Mouse (Mus musculus) heart, adult 18-20 months (tissue): ENCODE results near the gene Zfp830. TPM values are rescaled to one million over a fixed set of nuclear protein-coding genes. Genes with fewer than 3 reads are reported as not detected.

Experiments
- total RNA-seq, 2 experiments: library from RNA; stranded (reverse); gene quantifications; 2 replicates each; pipeline ENCODE4 v1.2.3; 2021

Gene Zfp830
- total RNA-seq, 2 experiments from 2014 or later: 12.8 to 14.1 TPM

Other genes starting within 250 kb of the Zfp830 start
- under 1 TPM in 1 of 2 experiments, not detected in 1; 0.31 TPM for gene Cct6b, start within 50 bp of the Zfp830 start, total RNA-seq
- 10 to 100 TPM; 12.7 to 14.7 TPM for gene Lig3, start 16.8 kb downstream of the Zfp830 start, total RNA-seq
- 1 to 10 TPM; 3.5 to 3.6 TPM for gene Rffl, start 106.9 kb downstream of the Zfp830 start, total RNA-seq
- gene Rad51d, start 126.3 kb downstream of the Zfp830 start, total RNA-seq: 10 to 100 TPM; 10.5 to 12.0 TPM
- gene Fndc8, start 127.8 kb downstream of the Zfp830 start, total RNA-seq: not detected
- 10 to 100 TPM; 11.7 to 12.4 TPM for gene Nle1, start 144.1 kb downstream of the Zfp830 start, total RNA-seq
- 100 to 1,000 TPM; 185 to 201 TPM for gene Unc45b, start 146.2 kb downstream of the Zfp830 start, total RNA-seq
- 10 to 100 TPM; 50.5 to 65.6 TPM for gene Slfn5, start 187.0 kb downstream of the Zfp830 start, total RNA-seq
- gene Slfn9, start 227.5 kb downstream of the Zfp830 start, total RNA-seq: under 1 TPM; 0.69 to 0.87 TPM